In the genomic region with DNA sequence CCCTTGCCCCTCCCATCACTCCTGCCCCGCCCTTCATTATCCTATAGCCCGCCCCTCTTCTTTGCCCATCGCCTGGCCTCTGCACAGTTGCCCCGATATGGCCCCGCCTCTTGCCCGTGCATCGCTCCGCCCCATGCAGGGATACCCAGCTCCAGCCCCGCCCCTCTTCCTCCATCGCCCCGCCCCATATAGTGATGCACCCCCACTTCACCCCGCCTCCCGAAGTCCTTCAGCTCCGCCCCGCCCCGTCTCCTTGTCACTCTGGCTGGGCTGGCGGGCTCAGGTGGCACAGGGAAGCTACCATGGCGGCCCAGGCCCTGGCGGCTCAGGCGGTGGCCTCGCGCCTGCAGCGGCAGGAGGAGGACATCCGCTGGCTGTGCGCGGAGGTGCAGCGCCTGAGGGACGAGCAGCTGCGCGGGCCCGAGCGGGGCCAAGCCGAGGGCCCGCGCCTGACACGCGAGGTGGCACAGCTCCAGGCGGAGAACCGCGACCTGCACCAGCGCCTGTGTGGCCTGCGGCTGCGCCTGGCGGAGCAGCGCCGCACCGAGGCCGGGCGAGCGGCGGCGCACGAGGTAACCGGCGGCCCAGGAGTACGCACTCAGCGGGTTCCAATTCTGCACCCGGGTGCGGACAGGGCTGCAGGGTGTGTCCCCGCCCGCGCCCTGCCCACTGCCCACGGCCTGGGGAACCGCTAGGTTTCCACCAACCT, we compare ENCODE assay signal across 8 mouse cellular contexts. TPM values are rescaled to one million over a fixed set of nuclear protein-coding genes. Genes with fewer than 3 reads are reported as not detected.
DNase-seq lines count a peak whose midpoint lies in the region; ATAC-seq lines count a peak whose summit lies in the region.

A gene (plus strand): TSS at position 256 of the 709 bp plus-strand sequence.

- ATAC-seq in megakaryocyte progenitor cell, adult 5-6 weeks (replicated peaks; ENCODE audit: poor library complexity), result peak; percentile 76

- DNase-seq in adipocyte (ENCODE audit: low spot score), result peak; percentile 87
- peak; percentile 94 for DNase-seq in embryo, embryonic 10 days (ENCODE audit: low spot score)
- DNase-seq in gastrocnemius, postnatal 10 days, result peak; percentile 92
- peak; percentile 98 for DNase-seq in induced T-regulatory cell, adult 2 months (ENCODE audit: low read depth)
- peak; percentile 85 to 96 for DNase-seq in left cerebral cortex, adult 9 months (ENCODE audit: low spot score in 2 of 2)
- DNase-seq in right cerebral cortex, postnatal 14 days, result peak; percentile 94
- DNase-seq in urinary bladder, postnatal 36 days (ENCODE audit: low spot score in 2 of 2), result peak; percentile 88 to 93

RNA-seq across cellular contexts. Expression of the gene that starts here (rescaled TPM):
- total RNA-seq in gastrocnemius, postnatal 10 days (2021), result 10 to 100 TPM; 40.4 to 43.0 TPM
- 13.2 and 13.4 TPM in 2 replicates for total RNA-seq in megakaryocyte progenitor cell, adult 5-6 weeks (2015)
- 19.6 and 29.4 TPM in 2 replicates for total RNA-seq in megakaryocyte progenitor cell, adult 5-6 weeks (2017)

Comparison
In these comparisons a context has a peak if more than half of its experiments do, and no peak if none do; other contexts are left out.
1. Peak in every context shown above with its lines: DNase-seq and ATAC-seq.